15 mouse cellular contexts compared by ENCODE assay signal in genomic region chr12:102064710-102065325, GRCm38 (mm10).
A peak's percentile ranks its signal among the peaks of the same experiment; 100 is the strongest.
DNase-seq lines count a peak whose midpoint lies in the region; ATAC-seq and TF ChIP-seq lines count a peak whose summit lies in the region.
"Had no signal": no experiment of that assay in that cellular context is flagged by ENCODE, and none has a peak within 500 bp of the region (broad histone marks: within the 10 kb centered on the region; RNA-seq: fewer than 3 reads in every experiment).

No protein-coding gene starts in this region.

- no peaks in the 10 kb centered on the region for H3K27me3 ChIP-seq in forebrain, embryonic 11.5 days (ENCODE audit: control insufficient read depth, insufficient read depth, low read length)
- no peaks in the 10 kb centered on the region for H3K27me3 ChIP-seq in forebrain, embryonic 10.5 days (ENCODE audit: poor library complexity, severe bottlenecking)
- no peaks in the 10 kb centered on the region for H3K27me3 ChIP-seq in lung, postnatal 0 days (replicated peaks; ENCODE audit: insufficient read depth, low read length)
- H3K27me3 ChIP-seq in forebrain, embryonic 15.5 days, result no peaks in the 10 kb centered on the region
- H3K27me3 ChIP-seq: heart, embryonic 13.5 days; hindbrain, embryonic 15.5 days; lung, embryonic 15.5 days; neural tube, embryonic 13.5 days had no signal

- no peaks in the 10 kb centered on the region for H3K36me3 ChIP-seq in forebrain, embryonic 11.5 days (ENCODE audit: control insufficient read depth, insufficient read depth, low read length)
- no peaks in the 10 kb centered on the region for H3K36me3 ChIP-seq in forebrain, embryonic 10.5 days (replicated peaks)
- no peaks in the 10 kb centered on the region for H3K36me3 ChIP-seq in lung, postnatal 0 days (ENCODE audit: insufficient read depth, low read length)
- H3K36me3 ChIP-seq in forebrain, embryonic 15.5 days, result no peaks in the 10 kb centered on the region
- H3K36me3 ChIP-seq: heart, embryonic 13.5 days; hindbrain, embryonic 15.5 days; lung, embryonic 15.5 days; neural tube, embryonic 13.5 days had no signal

- ATAC-seq in forebrain, embryonic 11.5 days (replicated peaks; ENCODE audit: low FRiP score), result 0 out of 2 replicates have a peak, but pooled peaks have one; percentile 36
- ATAC-seq in lung, postnatal 0 days, result peak; percentile 34
- ATAC-seq in forebrain, embryonic 15.5 days (replicated peaks), result 0 out of 2 replicates have a peak, but pooled peaks have one; percentile 48

- no peak for DNase-seq in forebrain, embryonic 11.5 days (ENCODE audit: low spot score)
- DNase-seq in forebrain, embryonic 10.5 days (ENCODE audit: extremely low spot score, low spot score), result no peak
- peak; percentile 43 for DNase-seq in lung, postnatal 0 days (ENCODE audit: low spot score)
- DNase-seq in lung, postnatal 4 days, result no peak
- DNase-seq in brain, embryonic 14.5 days (ENCODE audit: low read depth), result peak; percentile 52
- DNase-seq in gastrocnemius, postnatal 10 days, result no peak
- DNase-seq in layer of hippocampus, adult 2 months (ENCODE audit: low spot score in 2 of 2), result no peak
- DNase-seq: cerebellum, adult 2 months; kidney, adult 2 months; thymus, adult 2 months had no signal

- TF ChIP-seq CTCF in lung, postnatal 0 days (IDR thresholded peaks at IDR 0.05), result no peak
- TF ChIP-seq CTCF in brain, embryonic 14.5 days (IDR thresholded peaks at IDR 0.05; ENCODE audit: borderline replicate concordance, extremely low read depth, insufficient read depth, insufficient read length), result no peak
- TF ChIP-seq CTCF in layer of hippocampus, adult 2 months (conservative IDR thresholded peaks at IDR 0.05), result no peak

- no peak overlapping the region for H3K27ac ChIP-seq in forebrain, embryonic 11.5 days (ENCODE audit: low read depth, low read length)
- H3K27ac ChIP-seq in forebrain, embryonic 10.5 days, result no peak overlapping the region
- H3K27ac ChIP-seq in lung, postnatal 0 days (ENCODE audit: low read length), result no peak overlapping the region
- no peak overlapping the region for H3K27ac ChIP-seq in forebrain, embryonic 15.5 days (replicated peaks)
- no peak overlapping the region for H3K27ac ChIP-seq in layer of hippocampus, adult 2 months
- H3K27ac ChIP-seq: heart, embryonic 13.5 days; hindbrain, embryonic 15.5 days; lung, embryonic 15.5 days; neural tube, embryonic 13.5 days had no signal

- no peaks in the 10 kb centered on the region for H3K9me3 ChIP-seq in forebrain, embryonic 11.5 days (ENCODE audit: control insufficient read depth, low read length)
- H3K9me3 ChIP-seq in forebrain, embryonic 10.5 days, result no peaks in the 10 kb centered on the region
- H3K9me3 ChIP-seq in lung, postnatal 0 days (ENCODE audit: low read length), result no peaks in the 10 kb centered on the region
- H3K9me3 ChIP-seq in forebrain, embryonic 15.5 days, result no peaks in the 10 kb centered on the region
- H3K9me3 ChIP-seq: heart, embryonic 13.5 days; hindbrain, embryonic 15.5 days; lung, embryonic 15.5 days; neural tube, embryonic 13.5 days had no signal

- no peak overlapping the region for H3K9ac ChIP-seq in forebrain, embryonic 11.5 days (ENCODE audit: low read length)
- H3K9ac ChIP-seq in lung, postnatal 0 days (replicated peaks; ENCODE audit: low read depth), result no peak overlapping the region
- H3K9ac ChIP-seq in forebrain, embryonic 15.5 days (replicated peaks), result no peak overlapping the region
- H3K9ac ChIP-seq: heart, embryonic 13.5 days; hindbrain, embryonic 15.5 days; lung, embryonic 15.5 days; neural tube, embryonic 13.5 days had no signal

- 56% methylated on average over 5 of the region's 5 CpGs for WGBS in forebrain, embryonic 11.5 days
- WGBS in forebrain, embryonic 10.5 days, result 65% methylated on average over 5 of the region's 5 CpGs
- 66% methylated on average over 5 of the region's 5 CpGs for WGBS in lung, postnatal 0 days
- WGBS in forebrain, embryonic 15.5 days, result 30% methylated on average over 5 of the region's 5 CpGs

- no peak overlapping the region for H3K4me3 ChIP-seq in forebrain, embryonic 11.5 days (ENCODE audit: low read depth, low read length)
- no peak overlapping the region for H3K4me3 ChIP-seq in forebrain, embryonic 10.5 days
- H3K4me3 ChIP-seq in lung, postnatal 0 days (ENCODE audit: low read depth, low read length), result no peak overlapping the region
- no peak overlapping the region for H3K4me3 ChIP-seq in forebrain, embryonic 15.5 days
- H3K4me3 ChIP-seq in layer of hippocampus, adult 2 months, result no peak overlapping the region
- H3K4me3 ChIP-seq: heart, embryonic 13.5 days; hindbrain, embryonic 15.5 days; lung, embryonic 15.5 days; neural tube, embryonic 13.5 days had no signal

- no peak for TF ChIP-seq POLR2A in brain, embryonic 14.5 days (IDR thresholded peaks at IDR 0.05; ENCODE audit: borderline replicate concordance, extremely low read depth, insufficient read depth, insufficient read length, poor library complexity, severe bottlenecking)

- H3K4me1 ChIP-seq in forebrain, embryonic 11.5 days (replicated peaks; ENCODE audit: control insufficient read depth, insufficient read depth, low read length), result no peaks in the 10 kb centered on the region
- peaks cover 31% of the 10 kb centered on the region for H3K4me1 ChIP-seq in forebrain, embryonic 10.5 days
- H3K4me1 ChIP-seq in lung, postnatal 0 days (ENCODE audit: insufficient read depth, low read depth, low read length), result no peaks in the 10 kb centered on the region
- H3K4me1 ChIP-seq in forebrain, embryonic 15.5 days, result peaks cover 9% of the 10 kb centered on the region
- H3K4me1 ChIP-seq: hindbrain, embryonic 15.5 days had no signal

- no peak overlapping the region for H3K4me2 ChIP-seq in forebrain, embryonic 11.5 days (ENCODE audit: low read depth, low read length, severe bottlenecking)
- H3K4me2 ChIP-seq in lung, postnatal 0 days (replicated peaks; ENCODE audit: low read depth, low read length), result no peak overlapping the region
- H3K4me2 ChIP-seq in forebrain, embryonic 15.5 days (replicated peaks), result no peak overlapping the region
- H3K4me2 ChIP-seq: heart, embryonic 13.5 days; hindbrain, embryonic 15.5 days; lung, embryonic 15.5 days; neural tube, embryonic 13.5 days had no signal

- TF ChIP-seq EP300 in lung, postnatal 0 days (IDR thresholded peaks at IDR 0.05), result no peak

Comparison
In these comparisons a context has a peak if more than half of its experiments do, and no peak if none do; other contexts are left out.
1. DNase-seq: peak in lung, postnatal 0 days (single experiment) and brain, embryonic 14.5 days (single experiment); none in forebrain, embryonic 11.5 days (single experiment), forebrain, embryonic 10.5 days (single experiment), lung, postnatal 4 days (0 of 2), gastrocnemius, postnatal 10 days (single experiment) and layer of hippocampus, adult 2 months (0 of 2).
2. Peak in every context shown above with its lines, with median percentiles within 50 percentile points of each other: ATAC-seq.